Comparison of ENCODE assay signal across 10 mouse cellular contexts in the genomic region with DNA sequence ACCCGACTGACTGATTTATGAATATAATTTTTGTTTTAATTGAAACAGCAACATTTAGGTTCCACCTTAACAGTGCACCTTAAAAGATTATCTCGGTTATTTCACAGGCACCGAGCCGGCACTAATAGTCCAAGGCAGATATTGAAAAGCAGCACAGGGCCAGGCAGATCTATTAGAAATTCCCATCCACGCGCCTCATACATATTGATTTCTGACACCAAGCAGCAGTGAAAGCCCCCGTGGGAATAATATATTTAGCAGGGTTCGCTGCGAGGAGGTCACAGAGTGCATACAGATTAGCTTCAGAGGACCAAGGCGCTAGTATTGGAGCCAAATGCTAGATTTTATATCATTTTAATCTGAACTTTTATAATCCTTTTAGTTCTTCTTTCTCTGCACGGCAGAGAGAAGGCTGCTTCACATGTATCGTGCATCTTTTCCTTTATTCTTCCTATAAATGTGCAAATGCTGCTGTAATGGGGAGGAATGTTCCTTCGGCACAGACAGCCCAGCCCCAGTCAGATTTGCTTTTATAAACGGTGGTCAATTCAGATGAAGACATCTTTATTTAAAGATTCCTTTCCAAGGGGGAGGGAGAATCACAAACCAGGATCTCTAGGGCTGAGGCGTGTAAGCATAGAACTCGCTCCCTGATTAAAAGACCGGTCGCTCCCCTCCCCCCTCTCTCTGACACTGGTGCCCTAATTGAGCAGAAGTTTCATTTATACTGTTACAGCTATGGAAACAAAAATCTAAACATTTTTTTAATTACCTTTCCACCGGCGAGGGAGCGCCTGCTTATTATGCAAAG.
DNase-seq lines count a peak whose midpoint lies in the region; ATAC-seq and TF ChIP-seq lines count a peak whose summit lies in the region.
"Had no signal": no experiment of that assay in that cellular context is flagged by ENCODE, and none has a peak within 500 bp of the region (broad histone marks: within the 10 kb centered on the region; RNA-seq: fewer than 3 reads in every experiment).

No protein-coding gene starts in this region.

- no peak overlapping the region for H3K27ac ChIP-seq in cerebellum, adult 2 months (ENCODE audit: insufficient read depth, low read length)
- peak overlapping the region; percentile 76 for H3K27ac ChIP-seq in forebrain, embryonic 14.5 days (ENCODE audit: low read depth, low read length)
- H3K27ac ChIP-seq in intestine, postnatal 0 days (ENCODE audit: low read depth, low read length): no peak overlapping the region
- H3K27ac ChIP-seq in neural tube, embryonic 13.5 days (replicated peaks): peak overlapping the region; percentile 85

- H3K36me3 ChIP-seq in forebrain, embryonic 14.5 days (ENCODE audit: control insufficient read depth, insufficient read depth, low read length): no peaks in the 10 kb centered on the region
- H3K36me3 ChIP-seq in intestine, postnatal 0 days (ENCODE audit: control insufficient read depth, insufficient read depth): no peaks in the 10 kb centered on the region
- H3K36me3 ChIP-seq in neural tube, embryonic 13.5 days: no peaks in the 10 kb centered on the region

- no peak for TF ChIP-seq CTCF in cerebellum, adult 2 months (IDR thresholded peaks at IDR 0.05; ENCODE audit: borderline replicate concordance, insufficient read depth, low read depth, low read length)
- no peak for TF ChIP-seq CTCF in intestine, postnatal 0 days (IDR thresholded peaks at IDR 0.05; ENCODE audit: low read depth)

- no peaks in the 10 kb centered on the region for H3K9me3 ChIP-seq in forebrain, embryonic 14.5 days (replicated peaks; ENCODE audit: control insufficient read depth, low read length)
- no peaks in the 10 kb centered on the region for H3K9me3 ChIP-seq in intestine, postnatal 0 days (ENCODE audit: control insufficient read depth)
- no peaks in the 10 kb centered on the region for H3K9me3 ChIP-seq in neural tube, embryonic 13.5 days
- H3K9me3 ChIP-seq: megakaryocyte, embryonic 14.5 days had no signal

- peak overlapping the region; percentile 60 for H3K4me2 ChIP-seq in forebrain, embryonic 14.5 days (ENCODE audit: low read length)
- H3K4me2 ChIP-seq in intestine, postnatal 0 days (replicated peaks; ENCODE audit: low read depth): peak overlapping the region; percentile 37
- H3K4me2 ChIP-seq in neural tube, embryonic 13.5 days: peak overlapping the region; percentile 56

- WGBS in cerebellum, adult 2 months: 7% methylated on average over 21 of the region's 21 CpGs
- 3% methylated on average over 21 of the region's 21 CpGs for WGBS in forebrain, embryonic 14.5 days
- 34% methylated on average over 21 of the region's 21 CpGs for WGBS in intestine, postnatal 0 days
- 11% methylated on average over 21 of the region's 21 CpGs for WGBS in neural tube, embryonic 13.5 days

- no peaks in the 10 kb centered on the region for H3K4me1 ChIP-seq in cerebellum, adult 2 months (ENCODE audit: control insufficient read depth, insufficient read depth, low read length)
- peaks cover 26% of the 10 kb centered on the region for H3K4me1 ChIP-seq in forebrain, embryonic 14.5 days (ENCODE audit: control insufficient read depth, insufficient read depth, low read length)
- no peaks in the 10 kb centered on the region for H3K4me1 ChIP-seq in intestine, postnatal 0 days (replicated peaks; ENCODE audit: control insufficient read depth, insufficient read depth, low read length)
- H3K4me1 ChIP-seq in neural tube, embryonic 13.5 days (replicated peaks): peaks cover 65% of the 10 kb centered on the region
- H3K4me1 ChIP-seq: megakaryocyte, embryonic 14.5 days had no signal

- peak; percentile 86 for ATAC-seq in forebrain, embryonic 14.5 days
- ATAC-seq in intestine, postnatal 0 days: no peak
- peak; percentile 85 for ATAC-seq in neural tube, embryonic 13.5 days (ENCODE audit: low read depth)
- ATAC-seq in megakaryocyte-erythroid progenitor cell, adult 5-6 weeks (replicated peaks; ENCODE audit: low FRiP score, low TSS enrichment, poor library complexity, severe bottlenecking): no peak

- peak overlapping the region; percentile 65 for H3K4me3 ChIP-seq in cerebellum, adult 2 months (replicated peaks; ENCODE audit: insufficient read depth, low read depth, low read length)
- peak overlapping the region; percentile 22 for H3K4me3 ChIP-seq in forebrain, embryonic 14.5 days (ENCODE audit: low read depth, low read length)
- H3K4me3 ChIP-seq in intestine, postnatal 0 days (ENCODE audit: low read depth, low read length): no peak overlapping the region
- peak overlapping the region; percentile 32 for H3K4me3 ChIP-seq in neural tube, embryonic 13.5 days
- H3K4me3 ChIP-seq: erythroblast, embryonic 14.5 days; megakaryocyte, embryonic 14.5 days had no signal

- peak; percentile 2 for DNase-seq in kidney, adult 9 months
- no peak for DNase-seq in kidney, postnatal 14 days
- DNase-seq in cerebellum, adult 2 months: peak; percentile 21 to 25
- DNase-seq in forebrain, embryonic 14.5 days (ENCODE audit: low spot score): peak; percentile 81
- no peak for DNase-seq in testis, postnatal 14 days (ENCODE audit: low spot score)

- H3K9ac ChIP-seq in forebrain, embryonic 14.5 days (ENCODE audit: low read length): peak overlapping the region; percentile 45
- H3K9ac ChIP-seq in intestine, postnatal 0 days (ENCODE audit: low read depth, low read length): no peak overlapping the region
- peak overlapping the region; percentile 59 for H3K9ac ChIP-seq in neural tube, embryonic 13.5 days

- H3K27me3 ChIP-seq in cerebellum, adult 2 months (ENCODE audit: control insufficient read depth, insufficient read depth, low read length): no peaks in the 10 kb centered on the region
- no peaks in the 10 kb centered on the region for H3K27me3 ChIP-seq in forebrain, embryonic 14.5 days (replicated peaks; ENCODE audit: control insufficient read depth, insufficient read depth, low read length)
- no peaks in the 10 kb centered on the region for H3K27me3 ChIP-seq in intestine, postnatal 0 days (replicated peaks; ENCODE audit: control insufficient read depth, insufficient read depth, low read length)
- no peaks in the 10 kb centered on the region for H3K27me3 ChIP-seq in neural tube, embryonic 13.5 days
- H3K27me3 ChIP-seq: megakaryocyte, embryonic 14.5 days had no signal

- TF ChIP-seq POLR2A in cerebellum, adult 2 months (IDR thresholded peaks at IDR 0.05; ENCODE audit: borderline replicate concordance, insufficient read depth, low read length): no peak

Comparison
In these comparisons a context has a peak if more than half of its experiments do, and no peak if none do; other contexts are left out.
1. DNase-seq: peak in kidney, adult 9 months (single experiment), cerebellum, adult 2 months (2 of 2) and forebrain, embryonic 14.5 days (single experiment); none in kidney, postnatal 14 days (single experiment) and testis, postnatal 14 days (single experiment).
2. H3K27ac ChIP-seq: peak in forebrain, embryonic 14.5 days (single experiment) and neural tube, embryonic 13.5 days (single experiment); none in cerebellum, adult 2 months (single experiment) and intestine, postnatal 0 days (single experiment).
3. ATAC-seq: peak in forebrain, embryonic 14.5 days (single experiment) and neural tube, embryonic 13.5 days (single experiment); none in intestine, postnatal 0 days (single experiment) and megakaryocyte-erythroid progenitor cell, adult 5-6 weeks (single experiment).
4. Peak in every context shown above with its lines, with median percentiles within 50 percentile points of each other: H3K4me2 ChIP-seq.